Mouse (Mus musculus): Measurements from ENCODE around the gene Gm4297. TPM values are rescaled to one million over a fixed set of nuclear protein-coding genes. Genes with fewer than 3 reads are reported as not detected.

Gm4297 gene
- not detected in 2 replicates for polyA plus RNA-seq (2012; rRNA removed)

DNA sequence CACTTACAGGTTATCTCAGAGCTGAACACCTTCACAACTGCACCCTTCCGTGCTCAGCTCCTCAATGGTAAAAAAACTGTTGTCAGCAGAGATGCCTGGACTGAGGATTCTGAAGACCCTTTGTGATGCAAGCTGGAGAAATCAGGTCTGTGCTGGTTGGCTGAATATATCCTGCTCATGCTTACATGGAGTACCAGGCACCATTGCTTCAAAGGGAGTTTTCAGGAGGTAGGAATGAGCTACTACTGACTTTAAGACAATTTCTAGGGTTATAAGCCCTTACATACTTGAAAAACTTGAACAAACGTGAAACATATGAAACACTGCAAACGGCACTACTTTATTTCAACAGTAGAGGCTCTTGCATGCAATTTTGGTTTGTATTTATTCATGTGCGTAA, at the start of gene Gm4297:
Gene Gm4297, minus strand, starts transcription at position 101 of the 400 bp plus-strand sequence.

Other genes starting within 250 kb of the Gm4297 start
- gene Gm5934, start 74.1 kb downstream of the Gm4297 start, polyA plus RNA-seq (2012; rRNA removed), result not detected in 2 replicates
- gene Gm5935, start 200.3 kb upstream of the Gm4297 start, polyA plus RNA-seq (2012; rRNA removed), result not detected in 2 replicates